Mouse (Mus musculus) spleen, postnatal 36 days (tissue): Measurements from ENCODE around the gene Pcca.
A peak's percentile ranks its signal among the peaks of the same experiment; 100 is the strongest.

Experiments used
- DNase-seq, 2 experiments: peaks; one replicate each; pipeline ENCODE4 v3.0.0; 2022; ENCODE audit warnings: low spot score in 2 of 2, mixed read lengths in 1 of 2

Gene Pcca

GRCm38 (mm10) chr14:122736806-122737205, 202.7 kb downstream of the Pcca start:
- DNase-seq = no peak

GRCm38 (mm10) chr14:122747860-122748842, 214.0 kb downstream of the Pcca start:
- DNase-seq = no peak

- no peak for DNase-seq
Observed at GRCm38 (mm10) chr14:122751552-122751951, 217.4 kb downstream of the Pcca start.

- no peak for DNase-seq
Observed at GRCm38 (mm10) chr14:122753278-122753677, 219.2 kb downstream of the Pcca start.

- no peak for DNase-seq
Observed at GRCm38 (mm10) chr14:122754311-122754710, 220.2 kb downstream of the Pcca start.

GRCm38 (mm10) chr14:122755559-122755958, 221.4 kb downstream of the Pcca start:
- DNase-seq = no peak

GRCm38 (mm10) chr14:122756671-122757070, 222.5 kb downstream of the Pcca start:
- no peak for DNase-seq

GRCm38 (mm10) chr14:122759890-122760289, 225.8 kb downstream of the Pcca start:
- no peak for DNase-seq

- no peak for DNase-seq
Observed at GRCm38 (mm10) chr14:122760803-122761202, 226.7 kb downstream of the Pcca start.

GRCm38 (mm10) chr14:122762603-122763002, 228.5 kb downstream of the Pcca start:
- DNase-seq = no peak

GRCm38 (mm10) chr14:122765951-122766350, 231.8 kb downstream of the Pcca start:
- DNase-seq = no peak

GRCm38 (mm10) chr14:122766448-122766847, 232.3 kb downstream of the Pcca start:
- DNase-seq = no peak

- no peak for DNase-seq
Observed at GRCm38 (mm10) chr14:122784701-122785100, 250.6 kb downstream of the Pcca start.

GRCm38 (mm10) chr14:122788199-122788598, 254.1 kb downstream of the Pcca start:
- no peak for DNase-seq

GRCm38 (mm10) chr14:122790111-122790510, 256.0 kb downstream of the Pcca start:
- peak in 1 of 2 experiments; percentile 2 for DNase-seq

- no peak for DNase-seq
Observed at GRCm38 (mm10) chr14:122793368-122793767, 259.2 kb downstream of the Pcca start.

GRCm38 (mm10) chr14:122800296-122800695, 266.2 kb downstream of the Pcca start:
- DNase-seq = no peak

GRCm38 (mm10) chr14:122821002-122821401, 286.9 kb downstream of the Pcca start:
- no peak for DNase-seq

- no peak for DNase-seq
Observed at GRCm38 (mm10) chr14:122823791-122824190, 289.7 kb downstream of the Pcca start.

GRCm38 (mm10) chr14:122825464-122825863, 291.3 kb downstream of the Pcca start:
- DNase-seq = no peak

GRCm38 (mm10) chr14:122830433-122830832, 296.3 kb downstream of the Pcca start:
- no peak for DNase-seq

- no peak for DNase-seq
Observed at GRCm38 (mm10) chr14:122833666-122834065, 299.5 kb downstream of the Pcca start.

GRCm38 (mm10) chr14:122834753-122835152, 300.6 kb downstream of the Pcca start:
- no peak for DNase-seq
